Mouse (Mus musculus): ENCODE results near the gene Tprgl.

DNA sequence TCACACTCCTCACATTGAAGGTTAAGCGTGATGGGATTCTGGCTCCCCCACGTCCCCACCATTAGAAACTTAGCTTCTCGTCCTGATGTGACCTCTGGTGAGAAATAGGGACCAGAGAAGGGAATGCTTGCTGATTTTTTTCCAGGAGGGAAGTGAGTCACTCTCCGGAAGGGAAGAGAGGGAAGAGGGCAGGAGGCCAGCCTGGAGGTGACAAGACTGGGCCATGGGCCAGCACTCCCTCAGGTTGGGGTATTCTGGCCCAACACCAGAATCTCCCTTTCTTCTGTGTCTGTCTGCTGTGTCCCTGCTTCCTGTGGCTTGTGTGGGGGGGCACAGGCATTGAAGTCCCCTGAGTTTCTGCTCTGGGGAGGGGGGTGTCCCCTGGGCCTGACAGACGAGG is 23.1 kb upstream of the Tprgl start:
- TF ChIP-seq CTCF (IDR thresholded peaks at IDR 0.05) (no peak), EP300 (IDR thresholded peaks at IDR 0.05; ENCODE audit: insufficient read depth, low read depth, low read length) (no peak), POLR2A (IDR thresholded peaks at IDR 0.05; ENCODE audit: insufficient read depth, low read depth, low read length) (no peak)

Measured in heart, adult 2 months (tissue).